Mouse (Mus musculus) neural tube, embryonic 11.5 days (tissue): ENCODE data around the gene Olfr248. TPM values are rescaled to one million over a fixed set of nuclear protein-coding genes. Genes with fewer than 3 reads are reported as not detected.

Experiments used
- ATAC-seq: fragments of 200-750 bp; cut with Nextera tagmentation; 2 replicates; pipeline ENCODE4 v1.8.0; 2017; ENCODE audit warnings: moderate number of reproducible peaks, mild to moderate bottlenecking, moderate TSS enrichment, moderate library complexity; ENCODE audit not compliant: insufficient read depth, low FRiP score, low TSS enrichment
- DNase-seq: peaks from one replicate; pipeline ENCODE4 v3.0.0-alpha.2; 2015; ENCODE audit warnings: low spot score
- H3K27ac ChIP-seq: fragments of 300-500 bp; sonication (generic); 2 replicates; pipeline ENCODE4 v1.5.1; 2014; ENCODE audit warnings: low read depth, mild to moderate bottlenecking, low read length
- H3K27me3 ChIP-seq: fragments of 300-500 bp; sonication (generic); 2 replicates; pipeline ENCODE4 v1.6.1; 2014; ENCODE audit warnings: mild to moderate bottlenecking, low read length, mixed read lengths; ENCODE audit not compliant: control insufficient read depth, insufficient read depth
- H3K36me3 ChIP-seq: fragments of 300-500 bp; sonication (generic); 2 replicates; pipeline ENCODE4 v1.6.1; 2014; ENCODE audit warnings: mild to moderate bottlenecking, low read length, moderate library complexity, mixed read lengths; ENCODE audit not compliant: control insufficient read depth, insufficient read depth
- H3K4me1 ChIP-seq: fragments of 300-500 bp; sonication (generic); 2 replicates; pipeline ENCODE4 v1.6.1; 2014; ENCODE audit warnings: low read length, mixed read lengths; ENCODE audit not compliant: control insufficient read depth, insufficient read depth
- H3K4me2 ChIP-seq: fragments of 300-500 bp; sonication (generic); 2 replicates; pipeline ENCODE4 v1.6.1; 2014; ENCODE audit warnings: low read depth, mild to moderate bottlenecking, moderate library complexity
- H3K4me3 ChIP-seq: fragments of 300-500 bp; sonication (generic); 2 replicates; pipeline ENCODE4 v1.5.1; 2014; ENCODE audit warnings: low read depth, low read length
- H3K9ac ChIP-seq: fragments of 300-500 bp; sonication (generic); 2 replicates; pipeline ENCODE4 v1.6.1; 2014; ENCODE audit warnings: mild to moderate bottlenecking, low read length
- H3K9me3 ChIP-seq: fragments of 300-500 bp; sonication (generic); 2 replicates; pipeline ENCODE4 v1.6.1; 2016; ENCODE audit warnings: low read length; ENCODE audit not compliant: control insufficient read depth
- WGBS: fragments of 180-500 bp; shearing (Covaris S2); extraction: QIAGEN DNeasy Blood & Tissue Kit; methylation state at CpG from one replicate; pipeline ENCODE4 v1.1.7; 2014; 5-methylcytosine and 5-hydroxymethylcytosine counted together
- polyA plus RNA-seq: library from polyadenylated mRNA; unstranded; fragments of >200 nt; fragmentation: Nextera tagmentation; extraction: Ambion mirVana; gene quantifications from 2 replicates; pipeline ENCODE4 v1.2.1, GENCODE M21; 2014

Olfr248 gene
- polyA plus RNA-seq, 1 experiment from 2014 or later: not detected

- 89% methylated on average over 2 of the region's 2 CpGs for WGBS
Measured at GRCm38 (mm10) chr1:174428407-174428806, 37.6 kb downstream of the Olfr248 start.

GRCm38 (mm10) chr1:174434121-174434520, 43.3 kb downstream of the Olfr248 start:
- no peak overlapping the region for H3K27ac ChIP-seq
- no peak overlapping the region for H3K9ac ChIP-seq
- no peak for DNase-seq
- ATAC-seq: no peak
- no peak overlapping the region for H3K4me2 ChIP-seq
- 44% methylated on average over 1 of the region's 1 CpGs for WGBS
- no peaks in the 10 kb centered on the region for H3K9me3 ChIP-seq
- no peaks in the 10 kb centered on the region for H3K36me3 ChIP-seq
- no peaks in the 10 kb centered on the region for H3K27me3 ChIP-seq
- no peaks in the 10 kb centered on the region for H3K4me1 ChIP-seq
- H3K4me3 ChIP-seq: no peak overlapping the region

More at GRCm38 (mm10) chr1:174428407-174428806, 37.6 kb downstream of the Olfr248 start:
- Histone ChIP-seq H3K4me2 (no peak overlapping the region), H3K4me1 (no peaks in the 10 kb centered on the region), H3K9ac (no peak overlapping the region), H3K36me3 (no peaks in the 10 kb centered on the region), H3K27ac (no peak overlapping the region), H3K9me3 (no peaks in the 10 kb centered on the region), H3K27me3 (no peaks in the 10 kb centered on the region), H3K4me3 (no peak overlapping the region)
- DNase-seq: no peak
- no peak for ATAC-seq

Other genes starting within 250 kb of the Olfr248 start
- not detected in 2 replicates for gene Olfr420, start 235.4 kb upstream of the Olfr248 start, polyA plus RNA-seq
- gene Spta1, start 218.3 kb upstream of the Olfr248 start, polyA plus RNA-seq: 2.5 TPM in 2 replicates
- not detected in 2 replicates for gene Olfr419, start 139.0 kb upstream of the Olfr248 start, polyA plus RNA-seq
- not detected in 2 replicates for gene Mptx1, start 60.5 kb upstream of the Olfr248 start, polyA plus RNA-seq
- gene Olfr417, start 25.9 kb upstream of the Olfr248 start, polyA plus RNA-seq: not detected in 2 replicates
- not detected in 2 replicates for gene Olfr414, start 33.0 kb downstream of the Olfr248 start, polyA plus RNA-seq
- gene Olfr220, start 51.0 kb downstream of the Olfr248 start, polyA plus RNA-seq: not detected in 2 replicates
- gene Fmn2, start 110.8 kb downstream of the Olfr248 start, polyA plus RNA-seq: 6.9 and 7.4 TPM in 2 replicates